Mouse (Mus musculus) left cerebral cortex, adult 2 months (tissue): ENCODE measurements around the gene Bzw2. TPM values are rescaled to one million over a fixed set of nuclear protein-coding genes. Genes with fewer than 3 reads are reported as not detected.

ENCODE experiments used
- DNase-seq, 2 experiments: peaks; one replicate each; pipeline ENCODE4 v3.0.0; 2021 to 2022; ENCODE audit warnings: low spot score in 2 of 2, mixed read lengths in 1 of 2; ENCODE audit errors: extremely low spot score in 1 of 2
- H3K27ac ChIP-seq: fragments of 200-600 bp; 2 replicates; pipeline ENCODE4 v1.8.1; 2022
- H3K4me3 ChIP-seq: fragments of 200-600 bp; 2 replicates; pipeline ENCODE4 v1.8.1; 2022
- CTCF ChIP-seq: fragments of 200-600 bp; IDR thresholded peaks from 2 replicates; pipeline ENCODE4 v1.8.1; 2022; ENCODE audit warnings: antibody characterized with exemption, mild to moderate bottlenecking, moderate library complexity
- intact Hi-C: fragments of 180-260 bp; cut with DNase I; formaldehyde crosslinking; loops from one replicate; pipeline ENCODE4 v1.15.1; 2025
- total RNA-seq, 2 experiments: library from RNA; stranded (reverse); gene quantifications; 2 replicates each; pipeline ENCODE4 v1.2.3; 2021

The Bzw2 gene
- total RNA-seq, 2 experiments from 2014 or later: 45.3 to 47.2 TPM

DNA sequence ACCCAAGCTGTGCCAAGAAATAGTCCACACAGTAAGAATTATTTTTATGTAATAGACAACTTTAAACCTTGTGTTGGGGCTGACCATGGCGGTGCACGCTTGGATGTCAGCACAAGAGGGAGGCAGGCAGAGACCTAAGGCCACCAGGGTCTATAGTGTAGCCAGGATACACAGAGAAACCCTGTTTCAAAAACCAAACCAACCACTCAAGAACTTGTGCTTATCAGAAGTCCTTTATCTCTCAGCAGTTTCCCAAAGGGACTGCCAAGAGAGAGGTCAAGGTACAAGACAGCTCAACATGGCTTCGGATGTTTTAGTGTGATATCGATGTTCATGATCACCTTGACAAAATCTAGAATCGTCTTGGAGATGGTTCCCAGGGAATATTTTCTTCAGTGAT lies 24.3 kb downstream of the Bzw2 start:
- no peak overlapping the region for H3K27ac ChIP-seq
- TF ChIP-seq CTCF: no peak
- H3K4me3 ChIP-seq: no peak overlapping the region
- intact Hi-C loops: no loop called here
- DNase-seq: no peak

DNA sequence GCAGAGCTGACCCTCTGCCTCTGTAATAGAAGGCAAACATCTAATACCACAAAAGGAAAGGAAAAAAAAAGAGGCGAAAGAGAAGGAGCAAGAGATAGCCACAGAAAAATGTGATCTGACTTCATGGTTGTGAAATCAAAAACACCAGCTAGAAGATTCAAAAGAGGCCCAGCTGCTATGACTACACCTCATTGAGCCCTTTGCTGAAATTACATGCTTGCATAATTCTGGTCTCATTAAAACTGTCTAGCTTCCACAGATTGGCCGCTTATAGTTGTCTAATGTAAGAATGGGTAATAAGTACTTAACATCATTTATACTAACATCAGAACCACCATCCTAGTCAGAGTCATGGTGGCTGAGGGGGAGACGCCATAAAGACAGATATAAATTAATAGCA lies 25.2 kb downstream of the Bzw2 start:
- no peak overlapping the region for H3K27ac ChIP-seq
- intact Hi-C loops: no loop called here
- no peak overlapping the region for H3K4me3 ChIP-seq
- no peak for TF ChIP-seq CTCF
- DNase-seq: no peak

DNA sequence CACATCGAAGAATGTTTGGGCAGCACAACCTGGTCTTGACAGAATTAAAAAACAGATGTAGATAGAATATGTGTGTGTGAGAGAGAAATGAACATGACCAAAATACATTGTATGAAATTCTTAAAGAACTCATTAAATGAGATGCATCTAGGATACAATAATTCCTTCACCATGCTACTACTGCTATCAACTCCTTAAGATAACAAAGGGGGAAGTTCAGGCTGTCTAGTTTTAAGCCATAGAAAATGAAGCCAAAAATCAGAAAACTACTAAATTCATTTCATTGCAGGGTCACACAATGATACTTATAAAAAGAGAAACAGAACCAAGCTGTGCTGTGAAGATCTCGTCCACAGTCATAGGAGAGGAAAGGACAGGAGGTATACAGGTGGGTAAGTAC lies 25.6 kb downstream of the Bzw2 start:
- no peak for TF ChIP-seq CTCF
- no peak overlapping the region for H3K4me3 ChIP-seq
- no peak for DNase-seq
- no peak overlapping the region for H3K27ac ChIP-seq
- intact Hi-C loops: no loop called here

DNA sequence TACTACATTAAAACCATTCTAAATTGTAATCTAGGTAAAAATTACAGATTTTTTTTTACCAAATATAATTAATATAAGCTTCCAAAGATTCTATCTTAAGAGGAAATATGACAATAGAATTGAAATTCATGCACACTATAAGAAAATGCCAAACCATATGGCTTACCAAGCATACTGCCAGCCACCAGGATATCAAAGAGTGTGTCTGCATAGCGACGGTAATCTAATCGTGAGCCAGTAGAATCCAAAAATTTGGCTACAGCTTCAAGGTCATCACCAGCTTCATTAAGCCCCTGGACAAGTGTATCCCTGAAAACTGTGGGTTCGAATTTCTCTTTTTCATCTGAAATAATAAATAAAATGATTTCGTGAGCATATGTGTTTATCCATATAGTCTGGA lies 28.1 kb downstream of the Bzw2 start:
- intact Hi-C loops: no loop called here
- Histone ChIP-seq H3K27ac (no peak overlapping the region), H3K4me3 (no peak overlapping the region)
- no peak for TF ChIP-seq CTCF
- DNase-seq: no peak

DNA sequence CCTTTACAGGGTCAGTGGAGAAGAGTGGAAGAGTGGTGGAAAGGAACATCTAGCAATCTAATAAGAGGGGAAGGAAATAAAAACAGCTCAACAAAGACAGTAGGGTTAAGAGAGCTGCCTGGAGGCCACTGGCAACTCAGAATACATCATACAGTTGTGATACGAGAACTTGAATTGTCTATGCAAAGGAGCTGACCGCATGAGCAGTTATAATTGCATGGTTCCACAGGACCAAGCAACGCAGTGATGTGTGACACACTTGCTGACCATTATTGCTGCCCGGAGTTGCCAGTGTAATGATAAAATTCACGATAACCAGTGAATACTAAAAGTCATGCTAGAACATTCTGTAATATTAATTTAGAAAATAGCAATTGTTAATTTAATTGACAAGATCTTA lies 31.8 kb downstream of the Bzw2 start:
- TF ChIP-seq CTCF: no peak
- Histone ChIP-seq H3K27ac (no peak overlapping the region), H3K4me3 (no peak overlapping the region)
- intact Hi-C loops: no loop called here
- no peak for DNase-seq

DNA sequence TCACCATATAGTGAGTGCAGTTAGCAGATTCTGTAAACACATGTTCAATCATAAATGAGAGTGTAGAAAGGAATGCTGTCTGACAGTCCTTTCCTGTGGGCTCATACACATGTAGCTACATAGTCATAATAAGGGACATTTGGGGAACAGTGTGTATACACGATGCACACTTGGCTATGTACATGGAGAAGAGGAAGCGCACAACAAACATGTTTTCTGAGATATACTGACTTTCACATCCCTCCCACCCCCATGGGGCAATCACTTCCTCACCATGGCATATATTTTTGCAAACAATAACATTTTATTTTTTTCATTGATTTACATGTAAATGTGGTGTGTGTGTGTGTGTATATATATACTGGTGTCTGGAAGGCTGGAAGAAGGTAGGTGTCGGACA lies 38.6 kb downstream of the Bzw2 start:
- Histone ChIP-seq H3K4me3 (no peak overlapping the region), H3K27ac (no peak overlapping the region)
- intact Hi-C loops: no loop called here
- no peak for DNase-seq
- TF ChIP-seq CTCF: no peak

DNA sequence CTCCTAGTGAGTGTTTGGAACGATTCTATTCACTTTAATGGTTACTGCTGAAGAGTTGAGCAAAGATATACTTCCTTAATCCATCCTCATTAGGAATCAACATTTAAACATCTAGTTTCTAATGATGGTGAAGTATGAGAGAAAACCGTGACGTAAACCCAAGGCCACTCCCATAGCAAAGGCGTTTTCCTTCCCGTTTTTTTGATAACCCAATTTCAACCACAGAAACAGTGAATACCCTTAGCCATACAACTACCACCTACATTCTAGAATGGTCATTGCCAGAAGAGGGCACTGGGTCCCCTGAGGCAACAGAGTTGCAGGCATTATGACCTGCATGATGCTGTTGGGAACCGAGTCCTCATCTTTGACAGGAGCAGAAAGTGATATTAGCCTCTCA lies 40.7 kb downstream of the Bzw2 start:
- TF ChIP-seq CTCF: no peak
- intact Hi-C loops: no loop called here
- Histone ChIP-seq H3K27ac (no peak overlapping the region), H3K4me3 (no peak overlapping the region)
- no peak for DNase-seq

DNA sequence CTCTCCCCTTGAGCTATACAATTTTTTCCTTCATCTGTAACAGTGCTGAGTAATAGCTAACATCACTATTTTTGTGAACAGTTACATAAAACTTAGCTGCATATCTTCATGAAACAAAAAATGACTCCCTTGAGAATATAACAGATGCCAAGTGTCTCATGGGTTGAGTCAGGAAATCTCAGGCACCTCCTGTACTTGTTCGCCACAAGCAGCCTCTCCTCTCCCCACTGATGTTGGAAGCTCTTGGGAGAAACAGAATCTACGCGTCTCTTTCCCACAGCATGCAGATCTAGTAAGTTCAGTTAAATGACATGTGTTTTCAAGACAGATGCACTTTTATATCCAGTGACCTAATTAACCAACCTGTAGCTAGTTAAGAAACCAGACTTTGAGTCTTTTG lies 45.8 kb downstream of the Bzw2 start:
- no peak for TF ChIP-seq CTCF
- H3K27ac ChIP-seq: peak overlapping the region; percentile 72
- peak in 1 of 2 experiments; percentile 32 for DNase-seq
- no peak overlapping the region for H3K4me3 ChIP-seq
- intact Hi-C loops: loop anchor here (5.0 kb wide), 1 partner anchor 85 kb away; no protein-coding TSS in a partner anchor

DNA sequence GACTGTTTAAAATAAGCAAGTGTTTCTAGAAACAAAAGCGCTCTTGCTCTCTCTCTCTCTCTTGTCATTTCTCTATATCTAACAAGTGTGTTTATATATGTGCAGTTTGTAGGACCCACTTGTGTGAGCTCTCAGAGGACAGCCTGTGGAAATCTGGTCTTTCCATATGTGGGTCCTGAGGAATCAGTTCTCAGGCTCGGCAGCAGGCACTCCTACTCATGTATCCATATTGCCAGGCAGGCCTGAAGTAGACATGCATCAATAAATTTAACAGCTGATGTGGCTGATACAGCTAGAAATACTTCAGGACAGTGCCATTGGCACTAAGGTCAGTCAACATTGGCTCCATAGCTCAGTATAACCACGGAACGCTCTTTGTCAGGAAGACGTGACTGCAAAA lies 46.8 kb downstream of the Bzw2 start:
- no peak for DNase-seq
- Histone ChIP-seq H3K4me3 (no peak overlapping the region), H3K27ac (peak overlapping the region; percentile 72)
- intact Hi-C loops: loop anchor here (2.0 to 5.0 kb wide), 2 partner anchors 70 to 84 kb away; no protein-coding TSS in a partner anchor
- no peak for TF ChIP-seq CTCF

DNA sequence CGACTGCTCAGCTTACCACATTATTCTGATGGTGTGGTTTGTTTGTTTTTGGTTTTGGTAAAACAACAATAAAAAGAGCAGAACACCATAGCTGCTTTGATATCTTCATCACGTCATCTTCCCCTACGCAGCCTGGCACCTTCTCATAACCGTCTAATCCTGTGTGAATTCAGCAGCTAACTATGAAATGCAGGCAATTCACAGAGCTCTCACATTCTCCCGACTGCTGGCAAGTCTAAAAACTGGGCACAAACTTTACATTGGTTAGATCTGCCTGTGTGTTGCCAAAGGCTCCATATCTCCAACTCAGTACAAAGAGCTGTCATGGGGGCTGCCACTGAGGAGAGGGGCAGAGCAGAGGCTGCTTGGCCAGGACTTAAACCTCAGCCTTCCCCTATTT lies 47.4 kb downstream of the Bzw2 start:
- H3K27ac ChIP-seq: no peak overlapping the region
- H3K4me3 ChIP-seq: no peak overlapping the region
- no peak for TF ChIP-seq CTCF
- intact Hi-C loops: loop anchor here (2.0 to 5.0 kb wide), 2 partner anchors 70 to 83 kb away; no protein-coding TSS in a partner anchor
- DNase-seq: no peak

DNA sequence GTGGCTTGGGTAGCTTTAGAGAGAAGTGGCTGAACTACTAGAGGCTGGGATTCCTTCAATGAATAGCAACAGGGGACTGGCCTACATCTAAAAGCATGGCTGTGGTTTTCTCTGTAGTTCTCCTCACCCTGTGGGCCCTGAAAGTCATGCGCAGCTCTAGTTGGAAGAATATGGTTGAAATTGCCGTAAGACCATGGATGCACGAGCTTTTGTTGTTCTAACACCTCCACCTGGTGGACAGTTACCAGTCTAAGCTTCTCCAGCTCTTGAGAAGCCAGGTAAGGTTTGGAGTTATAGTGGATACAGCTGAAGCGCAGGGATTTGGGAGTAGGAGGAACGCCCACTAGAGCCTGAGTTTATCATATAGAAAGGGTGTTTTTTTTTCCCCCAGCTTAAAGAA lies 49.4 kb downstream of the Bzw2 start:
- no peak overlapping the region for H3K4me3 ChIP-seq
- intact Hi-C loops: no loop called here

DNA sequence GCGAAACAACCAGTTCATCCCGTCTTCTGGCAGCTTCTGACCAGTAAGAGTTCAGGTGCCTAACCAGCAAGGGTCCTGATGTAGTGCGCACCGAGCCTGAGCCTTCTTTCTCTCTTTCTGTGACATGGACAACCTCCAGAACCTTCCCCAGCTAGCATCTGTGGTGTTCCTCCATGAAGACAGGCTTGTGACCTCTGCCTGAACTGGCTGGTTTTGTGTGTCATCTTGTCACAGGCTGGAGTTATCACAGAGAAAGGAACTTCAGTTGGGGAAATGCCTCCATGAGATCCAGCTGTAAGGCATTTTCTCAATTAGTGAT lies 54.3 kb downstream of the Bzw2 start:
- no peak for DNase-seq
- no peak overlapping the region for H3K4me3 ChIP-seq
- TF ChIP-seq CTCF: no peak
- intact Hi-C loops: no loop called here
- H3K27ac ChIP-seq: peak overlapping the region; percentile 81

More for the DNA sequence above, 49.4 kb downstream of the Bzw2 start:
- no peak for DNase-seq
- peak; percentile 38 for TF ChIP-seq CTCF
- no peak overlapping the region for H3K27ac ChIP-seq

DNA sequence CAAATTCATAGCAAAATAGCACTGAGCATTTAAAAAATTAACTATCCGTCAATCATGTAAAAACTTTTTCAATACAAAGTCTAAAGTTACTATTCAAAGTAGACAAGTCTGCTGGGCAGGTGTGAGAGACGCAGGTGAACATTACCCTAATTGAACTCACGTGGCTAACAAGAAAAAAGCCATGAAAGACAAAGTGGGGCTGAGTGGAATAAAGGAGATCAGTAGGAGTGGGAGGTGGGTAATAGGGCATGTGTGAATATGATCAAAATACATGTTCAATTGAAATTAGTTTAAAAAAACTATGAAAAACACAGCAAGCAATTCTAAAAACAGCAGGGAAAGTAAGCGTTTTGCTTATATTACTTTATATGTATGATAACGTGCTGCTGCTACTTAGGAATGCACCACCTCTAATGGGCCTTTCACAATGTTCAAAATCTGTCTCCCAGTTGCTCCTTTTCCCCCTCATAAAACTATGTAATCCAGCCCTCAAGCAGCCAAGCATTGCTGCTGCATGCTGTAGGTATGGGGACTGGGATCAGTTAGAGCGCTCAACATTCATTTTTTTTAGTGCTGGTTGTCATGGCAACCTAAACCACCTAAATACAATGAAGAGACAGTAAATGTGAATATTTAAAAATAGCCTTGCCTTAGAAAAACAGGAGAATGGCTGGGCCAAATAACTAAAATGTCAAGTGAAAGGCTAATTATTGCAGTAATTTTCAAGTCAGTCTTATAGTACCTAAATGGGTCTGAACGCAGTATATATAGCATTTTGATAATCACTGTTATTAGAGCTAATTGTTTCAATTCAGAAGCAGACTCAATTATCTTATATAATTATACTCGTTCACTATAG lies 54.9 kb downstream of the Bzw2 start:
- Histone ChIP-seq H3K4me3 (no peak overlapping the region), H3K27ac (peak overlapping the region; percentile 81)
- intact Hi-C loops: no loop called here
- no peak for TF ChIP-seq CTCF
- no peak for DNase-seq
